Comparison of ENCODE assay signal across 9 mouse cellular contexts in the genomic region with DNA sequence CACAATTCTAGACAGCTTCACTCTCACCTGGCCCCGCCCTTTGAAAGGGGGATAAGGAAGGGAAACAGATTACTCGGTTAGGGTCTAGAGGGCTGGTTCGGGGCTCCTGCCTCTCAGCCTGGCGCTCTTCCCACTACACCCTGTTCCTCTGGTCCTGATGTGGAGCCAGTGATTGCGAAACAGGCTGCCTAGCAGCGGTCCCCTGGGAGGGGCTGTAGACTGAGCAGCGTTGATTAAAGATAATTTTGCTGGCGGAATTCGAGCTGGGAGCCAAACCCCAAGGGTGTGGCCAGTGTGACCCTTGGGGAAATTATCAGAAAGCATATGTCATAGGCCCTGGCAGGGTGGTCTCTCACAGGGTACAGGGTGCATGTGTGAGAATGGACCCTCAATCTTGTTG. TPM values are rescaled to one million over a fixed set of nuclear protein-coding genes. Genes with fewer than 3 reads are reported as not detected.
A peak's percentile ranks its signal among the peaks of the same experiment; 100 is the strongest.
DNase-seq lines count a peak whose midpoint lies in the region; ATAC-seq and TF ChIP-seq lines count a peak whose summit lies in the region.
"Had no signal": no experiment of that assay in that cellular context is flagged by ENCODE, and none has a peak within 500 bp of the region (broad histone marks: within the 10 kb centered on the region; RNA-seq: fewer than 3 reads in every experiment).

No protein-coding gene starts in this region.

- no peak overlapping the region for H3K9ac ChIP-seq in MEL (ENCODE audit: control insufficient read depth, low read depth, low read length, poor library complexity, severe bottlenecking)
- H3K9ac ChIP-seq in heart, embryonic 12.5 days: no peak overlapping the region
- H3K9ac ChIP-seq: heart, embryonic 13.5 days had no signal

- DNase-seq in MEL (ENCODE audit: low read depth, low spot score): peak; percentile 32
- DNase-seq in adrenal gland, postnatal 10 days: peak; percentile 69
- DNase-seq in lung, postnatal 14 days: peak; percentile 76
- DNase-seq in layer of hippocampus, adult 9-10 months (ENCODE audit: low spot score): no peak
- no peak for DNase-seq in layer of hippocampus, postnatal 10 days (ENCODE audit: low spot score in 2 of 2)
- DNase-seq in embryo, embryonic 11 days: no peak

- H3K36me3 ChIP-seq in MEL (ENCODE audit: control insufficient read depth in 1 of 2, insufficient read depth in 2 of 2, low read length in 2 of 2): peaks cover 0 to 15% of the 10 kb centered on the region in 2 experiments; a peak in 2 of 4 replicates
- H3K36me3 ChIP-seq in heart, embryonic 12.5 days: no peaks in the 10 kb centered on the region
- H3K36me3 ChIP-seq: heart, embryonic 13.5 days had no signal

- H3K4me3 ChIP-seq in MEL (ENCODE audit: control insufficient read depth in 1 of 2, insufficient read depth in 1 of 2, low read depth in 2 of 2, low read length in 2 of 2): no peak overlapping the region
- H3K4me3 ChIP-seq in heart, embryonic 12.5 days: no peak overlapping the region
- H3K4me3 ChIP-seq: heart, embryonic 13.5 days; megakaryocyte, embryonic 14.5 days had no signal

- no peak overlapping the region for H3K4me2 ChIP-seq in heart, embryonic 12.5 days
- H3K4me2 ChIP-seq: heart, embryonic 13.5 days had no signal

- peaks cover 4 to 38% of the 10 kb centered on the region in 2 experiments; a peak in 3 of 4 replicates for H3K4me1 ChIP-seq in MEL (ENCODE audit: control insufficient read depth in 1 of 2, insufficient read depth in 2 of 2, low read length in 2 of 2)
- H3K4me1 ChIP-seq in heart, embryonic 12.5 days (replicated peaks): peaks cover 4% of the 10 kb centered on the region
- H3K4me1 ChIP-seq: megakaryocyte, embryonic 14.5 days had no signal

- no peaks in the 10 kb centered on the region for H3K9me3 ChIP-seq in MEL (replicated peaks; ENCODE audit: insufficient read depth, low read length)
- peaks cover 7% of the 10 kb centered on the region; the same call in 1 of the 2 replicates for H3K9me3 ChIP-seq in heart, embryonic 12.5 days (replicated peaks)

- TF ChIP-seq EP300 in MEL (IDR thresholded peaks at IDR 0.05; ENCODE audit: low read depth in 1 of 2, low read length in 2 of 2): no peak

- no peaks in the 10 kb centered on the region; a peak in 1 of 4 replicates for H3K27me3 ChIP-seq in MEL (ENCODE audit: control insufficient read depth in 1 of 2, insufficient read depth in 2 of 2, low read length in 2 of 2)
- H3K27me3 ChIP-seq in heart, embryonic 12.5 days (replicated peaks): 0 out of 2 replicates have a peak, but pooled peaks cover 7% of the 10 kb centered on the region

- no peak for TF ChIP-seq CTCF in MEL (IDR thresholded peaks at IDR 0.05 in 2 of 3, conservative IDR thresholded peaks at IDR 0.05 in 1 of 3; ENCODE audit: control insufficient read depth in 1 of 3, insufficient read depth in 1 of 3, low read depth in 2 of 3, low read length in 3 of 3, poor library complexity in 1 of 3, severe bottlenecking in 1 of 3)

- no peak for TF ChIP-seq POLR2A in MEL (IDR thresholded peaks at IDR 0.05; ENCODE audit: control insufficient read depth in 1 of 2, insufficient read depth in 1 of 2, low read depth in 1 of 2, low read length in 2 of 2, poor library complexity in 1 of 2)

- H3K27ac ChIP-seq in MEL (ENCODE audit: control insufficient read depth, low read depth, low read length): no peak overlapping the region
- H3K27ac ChIP-seq in heart, embryonic 12.5 days (ENCODE audit: poor library complexity, severe bottlenecking): no peak overlapping the region
- H3K27ac ChIP-seq: heart, embryonic 13.5 days had no signal

- TF ChIP-seq RAD21 in MEL (IDR thresholded peaks at IDR 0.05; ENCODE audit: low read depth, low read length): no peak

- no peaks in the 10 kb centered on the region for H3K79me2 ChIP-seq in MEL (ENCODE audit: control insufficient read depth, insufficient read depth, low read length, poor library complexity)

- 0 out of 2 replicates have a peak, but pooled peaks have one; percentile 44 for ATAC-seq in heart, embryonic 12.5 days (ENCODE audit: insufficient number of reproducible peaks, low FRiP score)

- 63% methylated on average over 9 of the region's 9 CpGs for WGBS in heart, embryonic 12.5 days

TF ChIP-seq in MEL, 35 proteins besides CTCF, POLR2A, EP300 and RAD21:
- TF ChIP-seq MXI1 (IDR thresholded peaks at IDR 0.05; ENCODE audit: low read depth, low read length): no peak
- TF ChIP-seq ZMIZ1 (IDR thresholded peaks at IDR 0.05; ENCODE audit: low read depth, low read length): no peak
- TF ChIP-seq MAX (IDR thresholded peaks at IDR 0.05; ENCODE audit: low read length): no peak
- TF ChIP-seq SMC3 (IDR thresholded peaks at IDR 0.05; ENCODE audit: low read depth, low read length): no peak
- TF ChIP-seq GATA1 (IDR thresholded peaks at IDR 0.05; ENCODE audit: low read depth, low read length): 0 out of 2 replicates have a peak, but pooled peaks have one; percentile 16
- no peak for TF ChIP-seq MEF2A (IDR thresholded peaks at IDR 0.05; ENCODE audit: extremely low read depth, insufficient replicate concordance, low read depth, low read length, poor library complexity, severe bottlenecking)
TF ChIP-seq in MEL: peak in this region for 1.

RNA-seq across cellular contexts. Expression of a gene that starts 59.9 kb away (rescaled TPM):
- total RNA-seq in MEL (2012; rRNA removed): 11.7 and 14.8 TPM in 2 replicates
- 10 to 100 TPM in 1 of 2 experiments, not detected in 1; 22.3 TPM for polyA plus RNA-seq in MEL (2012; ENCODE audit: insufficient read depth in 1 of 2, insufficient read length in 2 of 2, low read depth in 1 of 2, low replicate concordance in 2 of 2, missing spikeins in 1 of 2)
- total RNA-seq in adrenal gland, postnatal 10 days (2021): 10 to 100 TPM; 16.7 to 22.7 TPM
- polyA plus RNA-seq in heart, embryonic 12.5 days (2016; fragmentation: Nextera tagmentation; extraction: Ambion mirVana): 8.2 and 9.4 TPM in 2 replicates
- total RNA-seq in layer of hippocampus, postnatal 10 days (2021): 10 to 100 TPM; 25.7 to 27.0 TPM

Comparison
In these comparisons a context has a peak if more than half of its experiments do, and no peak if none do; other contexts are left out.
1. DNase-seq: peak in MEL (single experiment), adrenal gland, postnatal 10 days (single experiment) and lung, postnatal 14 days (single experiment); none in layer of hippocampus, adult 9-10 months (single experiment), layer of hippocampus, postnatal 10 days (0 of 2) and embryo, embryonic 11 days (single experiment).